Mouse (Mus musculus) lung, postnatal 4 days (tissue): Measurements from ENCODE around the gene Mark1.

ENCODE experiments used
- DNase-seq, 2 experiments: peaks; one replicate each; pipeline ENCODE4 v3.0.0; 2021

Gene Mark1

DNA sequence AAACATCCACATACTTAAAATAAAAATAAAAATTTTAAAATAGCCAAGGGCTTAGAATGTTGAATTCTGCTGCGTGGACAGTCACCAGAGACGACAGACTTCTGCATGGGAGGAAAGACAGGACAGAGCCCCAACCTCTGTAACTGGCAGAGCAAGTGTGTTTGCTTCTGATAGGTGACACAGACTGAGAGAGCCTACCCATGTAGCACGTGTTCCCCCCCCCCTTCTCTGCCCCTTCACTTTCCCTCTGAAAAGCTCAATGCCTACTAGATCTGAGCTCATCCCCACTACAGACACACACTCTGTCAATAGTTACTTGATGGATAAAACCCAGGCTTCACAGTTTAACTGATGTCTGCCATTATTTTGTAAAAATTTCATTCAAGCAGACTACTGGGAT lies 152.4 kb downstream of the Mark1 start:
- DNase-seq, result no peak
